Mouse (Mus musculus): ENCODE measurements around the gene Cc2d2a.

The Cc2d2a gene

GRCm38 (mm10) chr5:43661997-43662961, at the start of gene Cc2d2a:
TSS of gene Cc2d2a (plus strand) at chr5:43662346.
- DNase-seq (ENCODE audit: low read depth, low spot score) = no peak

GRCm38 (mm10) chr5:43621575-43622299, 40.4 kb upstream of the Cc2d2a start:
- DNase-seq (ENCODE audit: low read depth, low spot score) = no peak

- no peak for DNase-seq (ENCODE audit: low read depth, low spot score)
Observed at GRCm38 (mm10) chr5:43625407-43625806, 36.7 kb upstream of the Cc2d2a start.

- no peak for DNase-seq (ENCODE audit: low read depth, low spot score)
Observed at GRCm38 (mm10) chr5:43634071-43634601, 28.0 kb upstream of the Cc2d2a start.

GRCm38 (mm10) chr5:43634602-43635081, 27.5 kb upstream of the Cc2d2a start:
- no peak for DNase-seq (ENCODE audit: low read depth, low spot score)

- no peak for DNase-seq (ENCODE audit: low read depth, low spot score)
Observed at GRCm38 (mm10) chr5:43645020-43645419, 17.1 kb upstream of the Cc2d2a start.

- DNase-seq (ENCODE audit: low read depth, low spot score) = no peak
Observed at GRCm38 (mm10) chr5:43647098-43647774, 14.9 kb upstream of the Cc2d2a start.

GRCm38 (mm10) chr5:43661498-43661897, 648 bp upstream of the Cc2d2a start:
- no peak for DNase-seq (ENCODE audit: low read depth, low spot score)

GRCm38 (mm10) chr5:43663531-43663930, 1.4 kb downstream of the Cc2d2a start:
- DNase-seq (ENCODE audit: low read depth, low spot score) = no peak

- no peak for DNase-seq (ENCODE audit: low read depth, low spot score)
Observed at GRCm38 (mm10) chr5:43665144-43665543, 3.0 kb downstream of the Cc2d2a start.

- no peak for DNase-seq (ENCODE audit: low read depth, low spot score)
Observed at GRCm38 (mm10) chr5:43669118-43669645, 7.0 kb downstream of the Cc2d2a start.

GRCm38 (mm10) chr5:43672177-43672911, 10.2 kb downstream of the Cc2d2a start:
- DNase-seq (ENCODE audit: low read depth, low spot score) = no peak

- DNase-seq (ENCODE audit: low read depth, low spot score) = no peak
Observed at GRCm38 (mm10) chr5:43673083-43673482, 10.9 kb downstream of the Cc2d2a start.

GRCm38 (mm10) chr5:43685466-43685865, 23.3 kb downstream of the Cc2d2a start:
- no peak for DNase-seq (ENCODE audit: low read depth, low spot score)

GRCm38 (mm10) chr5:43692489-43692888, 30.3 kb downstream of the Cc2d2a start:
- no peak for DNase-seq (ENCODE audit: low read depth, low spot score)

GRCm38 (mm10) chr5:43697133-43697532, 35.0 kb downstream of the Cc2d2a start:
- DNase-seq (ENCODE audit: low read depth, low spot score) = no peak

GRCm38 (mm10) chr5:43699240-43699639, 37.1 kb downstream of the Cc2d2a start:
- no peak for DNase-seq (ENCODE audit: low read depth, low spot score)

GRCm38 (mm10) chr5:43721538-43722451, 59.6 kb downstream of the Cc2d2a start:
- no peak for DNase-seq (ENCODE audit: low read depth, low spot score)

- DNase-seq (ENCODE audit: low read depth, low spot score) = no peak
Observed at GRCm38 (mm10) chr5:43722452-43722783, 60.3 kb downstream of the Cc2d2a start.

GRCm38 (mm10) chr5:43723830-43724229, 61.7 kb downstream of the Cc2d2a start:
- no peak for DNase-seq (ENCODE audit: low read depth, low spot score)

Data from c-Kit-negative CD71-positive TER-119-positive erythroid progenitor cells, embryonic 14.5 days (primary cell).